Mouse (Mus musculus): ENCODE data around the gene Gzma.
A peak's percentile ranks its signal among the peaks of the same experiment; 100 is the strongest.

The Gzma gene

DNA sequence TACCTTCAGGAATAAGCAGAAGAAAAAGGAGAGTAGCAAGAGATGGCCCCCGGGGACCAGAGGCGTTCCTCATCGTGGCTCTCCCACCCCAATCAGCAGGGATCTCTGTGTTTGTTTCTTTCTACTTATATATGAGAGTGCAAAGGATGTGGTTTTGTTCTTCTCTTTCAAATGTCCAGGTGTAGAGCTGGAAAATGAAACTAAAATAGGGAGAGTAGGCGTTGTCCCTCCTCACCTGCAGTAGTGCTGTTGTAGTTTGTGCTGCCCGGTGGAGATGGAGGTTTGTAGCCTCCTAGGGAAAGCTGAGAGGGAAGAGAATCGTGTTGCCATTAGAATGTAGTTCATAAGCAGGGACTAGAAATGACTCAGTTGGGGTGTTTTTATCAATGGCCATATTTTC is at the start of gene Gzma:
Gzma (minus strand) TSS at position 103 of the 400 bp plus-strand sequence.
- DNase-seq (ENCODE audit: low spot score): peak; percentile 36

GRCm38 (mm10) chr13:113139597-113139996 is 38.8 kb upstream of the Gzma start:
- no peak for DNase-seq (ENCODE audit: low spot score)

DNA sequence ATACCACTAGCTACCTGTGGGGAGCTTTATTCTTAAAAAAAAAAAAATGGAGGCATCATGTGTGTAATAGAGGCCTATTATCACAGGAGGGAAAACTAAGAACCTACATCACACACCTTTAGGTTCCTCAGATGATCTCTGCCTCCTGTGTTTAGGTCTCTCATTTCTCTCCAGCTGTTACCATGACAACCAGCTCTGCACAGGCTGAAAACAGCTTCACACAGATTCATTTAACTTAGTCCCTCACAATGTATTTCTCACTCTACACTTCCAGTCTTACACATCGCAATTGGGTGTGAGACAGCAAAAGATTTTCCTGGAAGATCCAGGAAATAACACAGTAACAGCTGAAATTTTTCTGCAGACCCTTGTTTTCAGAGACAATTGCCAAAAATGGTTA is 29.2 kb upstream of the Gzma start:
- no peak for DNase-seq (ENCODE audit: low spot score)

DNA sequence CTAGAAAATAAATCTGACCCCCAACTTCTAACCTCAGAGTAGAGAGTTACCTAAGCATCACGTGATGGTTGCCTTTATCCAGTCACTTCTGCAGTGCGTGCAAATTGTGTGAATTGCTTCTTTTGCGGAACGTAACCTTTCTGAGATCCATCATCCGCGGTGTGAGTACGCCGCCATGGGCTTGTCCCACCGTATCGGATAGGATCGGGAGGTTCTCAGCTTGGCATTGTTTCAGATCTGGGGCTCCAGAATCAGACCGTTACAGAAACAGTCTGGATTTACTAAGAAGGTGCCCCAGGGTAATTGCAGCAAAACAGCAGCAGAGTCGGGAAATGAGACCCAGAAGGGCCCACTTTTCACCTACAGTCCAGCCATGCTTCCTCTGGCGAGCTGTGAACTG is 20.5 kb upstream of the Gzma start:
- no peak for DNase-seq (ENCODE audit: low spot score)

DNA sequence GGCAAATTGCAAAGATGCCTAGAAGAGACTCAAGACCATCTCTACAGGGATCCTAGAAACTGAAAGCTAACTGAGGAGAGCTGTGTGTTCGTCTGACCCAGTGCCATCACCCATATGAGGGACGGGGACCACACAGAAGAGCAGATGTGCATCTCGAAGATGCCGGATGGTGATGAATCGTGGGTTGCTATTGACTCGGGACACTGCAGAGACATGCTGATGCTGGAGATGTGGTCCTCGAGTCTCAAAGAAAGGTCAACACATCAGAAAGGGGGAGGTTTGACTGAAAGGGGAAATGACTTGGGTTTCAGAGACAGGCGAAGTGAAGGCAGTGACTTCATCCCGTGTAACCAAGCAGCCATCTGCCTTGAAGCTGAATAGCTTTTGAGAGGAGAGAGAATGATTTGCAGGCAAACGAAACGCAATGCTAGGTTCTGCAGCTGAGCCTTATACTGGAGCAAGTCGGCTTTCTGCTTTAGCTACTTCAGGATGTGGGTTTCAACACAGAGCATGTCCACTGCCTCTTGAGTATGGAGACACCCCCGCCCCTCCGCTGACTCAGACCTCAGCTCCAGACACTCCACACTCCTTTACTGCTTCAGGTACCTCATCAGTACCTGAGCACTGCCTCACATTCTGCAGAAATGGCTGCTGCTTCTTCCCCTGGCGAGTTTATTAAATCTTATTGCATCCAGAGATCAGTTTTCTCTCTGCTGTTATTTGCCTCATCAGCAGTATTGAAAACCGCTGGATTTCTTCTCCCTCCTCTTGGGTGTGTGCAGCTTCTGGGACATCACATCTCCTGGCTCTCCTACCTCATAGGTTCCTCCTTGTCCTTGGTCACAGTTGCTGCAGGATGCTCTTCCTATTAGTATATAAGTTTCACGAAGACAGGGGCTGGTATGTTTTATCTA is 19.8 kb upstream of the Gzma start:
- DNase-seq (ENCODE audit: low spot score): no peak

GRCm38 (mm10) chr13:113118977-113119376 is 18.2 kb upstream of the Gzma start:
- DNase-seq (ENCODE audit: low spot score): no peak

- no peak for DNase-seq (ENCODE audit: low spot score)
These were observed 4.0 kb upstream of the Gzma start for GRCm38 (mm10) chr13:113104759-113105158.

- no peak for DNase-seq (ENCODE audit: low spot score)
These were observed 1.0 kb upstream of the Gzma start for GRCm38 (mm10) chr13:113101804-113102203.

DNA sequence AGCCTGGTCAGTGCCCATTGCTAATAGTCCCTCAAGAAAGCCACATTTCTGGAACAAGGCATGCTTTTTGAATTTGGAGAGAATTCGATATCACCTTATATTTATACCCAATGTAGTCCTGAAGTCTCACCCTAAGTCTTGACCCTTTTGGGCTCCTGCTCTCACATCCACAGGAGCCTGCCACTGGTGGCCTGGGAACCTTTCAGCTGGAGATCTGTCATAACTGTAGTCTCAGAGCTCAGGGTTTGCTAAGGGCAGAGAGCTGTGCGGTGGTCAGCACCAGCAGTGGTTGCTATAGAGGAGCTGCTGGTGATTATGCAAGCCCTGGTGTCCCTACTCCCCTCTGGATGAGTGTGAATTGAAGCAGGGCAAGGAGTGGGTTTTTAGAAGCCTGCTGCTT is 2.4 kb downstream of the Gzma start:
- no peak for DNase-seq (ENCODE audit: low spot score)

DNA sequence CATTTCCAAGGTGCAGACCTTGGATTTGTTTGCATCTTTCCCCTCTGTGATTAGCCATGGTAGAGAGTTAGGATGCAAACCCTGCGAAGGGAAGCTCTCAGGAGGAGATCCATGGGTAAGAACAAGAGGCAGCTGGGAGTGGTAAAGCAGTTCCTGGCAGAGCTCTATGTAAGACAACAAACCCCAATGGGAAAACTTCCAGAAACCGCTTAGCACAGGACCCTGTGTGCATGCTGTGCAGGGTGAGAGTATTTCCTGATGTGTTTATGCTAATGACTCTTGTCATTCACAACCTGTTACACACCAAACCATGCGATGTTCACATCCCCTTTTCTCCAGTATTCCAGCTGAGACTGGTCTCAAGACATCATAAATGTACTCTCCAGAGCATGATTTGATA is 3.8 kb downstream of the Gzma start:
- no peak for DNase-seq (ENCODE audit: low spot score)

GRCm38 (mm10) chr13:113094618-113095017 is 6.2 kb downstream of the Gzma start:
- DNase-seq (ENCODE audit: low spot score): no peak

GRCm38 (mm10) chr13:113090489-113090888 is 10.3 kb downstream of the Gzma start:
- no peak for DNase-seq (ENCODE audit: low spot score)

- DNase-seq (ENCODE audit: low spot score): peak; percentile 37
These were observed 13.4 kb downstream of the Gzma start for GRCm38 (mm10) chr13:113087226-113088017.

GRCm38 (mm10) chr13:113084732-113085131 is 16.0 kb downstream of the Gzma start:
- DNase-seq (ENCODE audit: low spot score): no peak

DNA sequence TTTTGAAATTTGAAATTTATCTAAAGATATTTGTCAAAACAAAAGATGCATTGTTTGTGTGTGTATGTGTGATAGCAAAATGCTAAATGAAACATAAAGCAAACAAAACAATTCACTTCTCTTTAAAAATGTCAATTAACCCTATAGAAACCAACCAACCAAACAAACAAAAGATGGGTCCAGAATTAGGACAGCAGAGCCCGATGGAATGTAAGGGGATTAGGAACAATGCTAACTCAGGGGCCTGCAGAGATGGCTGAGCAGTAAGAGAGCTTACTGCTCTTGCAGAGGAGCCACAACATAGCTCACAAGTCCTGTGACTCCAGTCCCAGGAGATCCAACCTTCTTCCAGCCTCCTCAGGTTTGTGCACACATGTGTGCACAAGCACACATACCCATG is 18.7 kb downstream of the Gzma start:
- no peak for DNase-seq (ENCODE audit: low spot score)

GRCm38 (mm10) chr13:113079021-113079420 is 21.8 kb downstream of the Gzma start:
- DNase-seq (ENCODE audit: low spot score): no peak

GRCm38 (mm10) chr13:113064542-113064941 is 36.2 kb downstream of the Gzma start:
- DNase-seq (ENCODE audit: low spot score): no peak

GRCm38 (mm10) chr13:113061746-113062145 is 39.0 kb downstream of the Gzma start:
- no peak for DNase-seq (ENCODE audit: low spot score)

GRCm38 (mm10) chr13:113055826-113056225 is 45.0 kb downstream of the Gzma start:
- DNase-seq (ENCODE audit: low spot score): no peak

- DNase-seq (ENCODE audit: low spot score): no peak
These were observed 46.6 kb downstream of the Gzma start for GRCm38 (mm10) chr13:113054230-113054629.

- DNase-seq (ENCODE audit: low spot score): no peak
These were observed 53.1 kb downstream of the Gzma start for GRCm38 (mm10) chr13:113047647-113048046.

DNA sequence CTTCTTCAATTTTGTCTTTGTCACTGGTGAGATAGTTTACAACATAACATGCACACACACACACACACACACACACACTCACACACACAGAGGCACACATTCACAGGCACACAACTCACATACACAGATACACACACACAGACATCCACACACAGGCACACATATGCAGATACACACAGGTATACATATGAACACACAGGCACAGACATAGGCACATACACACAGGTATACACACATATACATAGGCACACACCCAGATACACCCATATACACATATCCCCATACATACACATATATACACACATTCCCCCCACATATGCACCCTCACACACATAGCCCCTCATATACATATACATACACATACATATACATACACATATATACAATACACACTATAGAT is 53.8 kb downstream of the Gzma start:
- DNase-seq (ENCODE audit: low spot score): no peak

DNA sequence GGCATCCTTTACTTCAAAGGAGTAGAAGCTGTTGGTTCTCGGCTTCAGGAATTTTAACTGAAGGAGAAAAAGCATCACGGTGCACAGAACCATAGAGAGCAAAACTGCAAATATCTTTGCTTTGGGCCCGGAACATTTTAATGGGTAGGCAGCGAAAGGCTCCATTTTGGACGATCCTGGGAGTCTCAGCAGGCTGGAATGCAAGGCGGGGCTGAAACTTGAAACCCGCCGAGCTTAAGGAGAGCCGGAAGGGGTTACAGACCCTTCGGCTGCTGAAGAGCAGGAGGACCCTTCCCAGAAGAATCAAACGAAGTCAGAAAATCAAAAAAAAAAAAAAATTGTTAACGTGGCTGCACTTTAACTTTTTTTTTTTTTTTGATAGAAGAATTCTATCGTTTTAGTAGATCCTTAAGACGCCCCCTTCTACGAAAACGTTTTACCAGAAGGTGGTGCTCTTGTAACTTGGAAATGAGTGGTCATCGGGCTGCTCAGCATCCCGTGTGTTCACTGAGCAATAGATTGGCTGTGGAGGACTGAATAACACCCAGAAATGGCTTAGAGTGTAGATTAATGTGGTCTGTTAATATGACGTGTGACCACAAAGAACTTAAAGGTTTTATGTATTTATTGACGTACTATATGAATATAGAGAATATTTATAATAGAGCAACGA is 54.4 kb downstream of the Gzma start, which contains the start of gene Gpx8:
Gpx8 (minus strand) TSS at position 200 of the 673 bp plus-strand sequence.
- peak; percentile 23 for DNase-seq (ENCODE audit: low spot score)
